19 mouse cellular contexts compared by ENCODE assay signal in the genomic region with DNA sequence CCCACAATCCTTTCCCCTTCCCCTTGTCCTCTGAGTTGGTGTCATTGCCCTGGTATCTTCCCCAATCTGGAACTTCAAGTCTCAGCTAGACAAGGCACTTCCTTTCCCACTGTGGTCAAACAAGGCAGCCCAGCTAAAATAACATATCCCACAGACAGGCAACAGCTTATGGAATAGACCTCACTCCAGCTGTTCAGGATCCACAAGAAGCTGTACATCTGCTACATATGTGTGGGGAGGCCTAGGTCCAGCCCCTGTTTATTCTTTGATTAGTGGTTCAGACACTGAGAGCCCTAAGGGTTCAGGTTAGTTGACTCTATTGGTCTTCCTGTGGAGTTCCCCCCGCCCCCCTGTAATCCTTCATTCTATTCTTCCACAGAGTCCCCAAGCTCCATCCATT.
"Had no signal": no experiment of that assay in that cellular context is flagged by ENCODE, and none has a peak within 500 bp of the region (broad histone marks: within the 10 kb centered on the region; RNA-seq: fewer than 3 reads in every experiment).

No protein-coding gene starts in this region.

- H3K36me3 ChIP-seq: limb, embryonic 10.5 days; limb, embryonic 13.5 days; liver, embryonic 12.5 days; liver, embryonic 15.5 days; lung, embryonic 15.5 days; neural tube, embryonic 13.5 days had no signal

- ATAC-seq: liver, embryonic 12.5 days had no signal

- H3K9me3 ChIP-seq: limb, embryonic 10.5 days; limb, embryonic 13.5 days; liver, embryonic 12.5 days; liver, embryonic 15.5 days; lung, embryonic 15.5 days; neural tube, embryonic 13.5 days had no signal

- H3K9ac ChIP-seq: limb, embryonic 13.5 days; liver, embryonic 12.5 days; liver, embryonic 15.5 days; lung, embryonic 15.5 days; neural tube, embryonic 13.5 days had no signal

- DNase-seq: kidney, adult 2 months; kidney, postnatal 14 days; layer of hippocampus, adult 9-11 months; liver; lung, adult 18-20 months; lung, postnatal 10 days; lung, postnatal 36 days; midbrain, embryonic 14.5 days; thymus, adult 18-20 months; thymus, postnatal 36 days had no signal

- H3K4me2 ChIP-seq: limb, embryonic 13.5 days; liver, embryonic 12.5 days; liver, embryonic 15.5 days; lung, embryonic 15.5 days; midbrain, embryonic 11.5 days; neural tube, embryonic 13.5 days had no signal

- H3K27ac ChIP-seq: layer of hippocampus, adult 2 months; limb, embryonic 10.5 days; limb, embryonic 13.5 days; liver, embryonic 12.5 days; liver, embryonic 15.5 days; lung, embryonic 15.5 days; neural tube, embryonic 13.5 days had no signal

- H3K4me3 ChIP-seq: layer of hippocampus, adult 2 months; limb, embryonic 10.5 days; limb, embryonic 13.5 days; liver, embryonic 12.5 days; liver, embryonic 15.5 days; lung, embryonic 15.5 days; megakaryocyte, embryonic 14.5 days; neural tube, embryonic 13.5 days had no signal

- H3K4me1 ChIP-seq: limb, embryonic 10.5 days; liver, embryonic 12.5 days; liver, embryonic 15.5 days; lung, embryonic 15.5 days; megakaryocyte, embryonic 14.5 days; neural tube, embryonic 13.5 days had no signal

- H3K27me3 ChIP-seq: limb, embryonic 13.5 days; liver, embryonic 12.5 days; liver, embryonic 15.5 days; lung, embryonic 15.5 days; megakaryocyte, embryonic 14.5 days; neural tube, embryonic 13.5 days had no signal
